ENCODE assay signal across 9 mouse cellular contexts in genomic region chr6:83057790-83058189, GRCm38 (mm10). TPM values are rescaled to one million over a fixed set of nuclear protein-coding genes. Genes with fewer than 3 reads are reported as not detected.
A peak's percentile ranks its signal among the peaks of the same experiment; 100 is the strongest.
DNase-seq lines count a peak whose midpoint lies in the region; ATAC-seq lines count a peak whose summit lies in the region.
"Had no signal": no experiment of that assay in that cellular context is flagged by ENCODE, and none has a peak within 500 bp of the region (broad histone marks: within the 10 kb centered on the region; RNA-seq: fewer than 3 reads in every experiment).

Dqx1 (plus strand) TSS chr6:83057844.

- peaks cover 16% of the 10 kb centered on the region for H3K27me3 ChIP-seq in kidney, embryonic 14.5 days (ENCODE audit: control insufficient read depth, insufficient read depth, low read length)
- peaks cover 22% of the 10 kb centered on the region for H3K27me3 ChIP-seq in kidney, embryonic 15.5 days
- peaks cover 23% of the 10 kb centered on the region for H3K27me3 ChIP-seq in forebrain, embryonic 15.5 days

- H3K9me3 ChIP-seq in kidney, embryonic 14.5 days (ENCODE audit: control insufficient read depth, low read length), result no peaks in the 10 kb centered on the region
- H3K9me3 ChIP-seq in kidney, embryonic 15.5 days (replicated peaks), result no peaks in the 10 kb centered on the region
- no peaks in the 10 kb centered on the region for H3K9me3 ChIP-seq in forebrain, embryonic 15.5 days
- H3K9me3 ChIP-seq: heart, embryonic 13.5 days had no signal

- peaks cover 15% of the 10 kb centered on the region for H3K4me1 ChIP-seq in kidney, embryonic 14.5 days (ENCODE audit: control insufficient read depth, insufficient read depth, low read length)
- H3K4me1 ChIP-seq in kidney, embryonic 15.5 days, result peaks cover 30% of the 10 kb centered on the region
- H3K4me1 ChIP-seq in forebrain, embryonic 15.5 days, result peaks cover 24% of the 10 kb centered on the region

- H3K4me3 ChIP-seq in kidney, embryonic 14.5 days (ENCODE audit: low read length), result no peak within 1 kb of the TSS
- peak within 1 kb of the TSS; percentile 16; the same call in 1 of the 2 replicates for H3K4me3 ChIP-seq in kidney, embryonic 15.5 days (replicated peaks)
- H3K4me3 ChIP-seq in forebrain, embryonic 15.5 days, result no peak within 1 kb of the TSS

- H3K27ac ChIP-seq in kidney, embryonic 14.5 days (ENCODE audit: low read depth, low read length), result no peak within 1 kb of the TSS
- H3K27ac ChIP-seq in kidney, embryonic 15.5 days, result no peak within 1 kb of the TSS; the same call in 1 of the 2 replicates
- H3K27ac ChIP-seq in forebrain, embryonic 15.5 days (replicated peaks), result no peak within 1 kb of the TSS
- H3K27ac ChIP-seq: heart, embryonic 13.5 days had no signal

- no peak within 1 kb of the TSS; the same call in 1 of the 2 replicates for H3K9ac ChIP-seq in kidney, embryonic 14.5 days (ENCODE audit: low read depth, low read length)
- H3K9ac ChIP-seq in kidney, embryonic 15.5 days, result no peak within 1 kb of the TSS
- H3K9ac ChIP-seq in forebrain, embryonic 15.5 days (replicated peaks), result no peak within 1 kb of the TSS
- H3K9ac ChIP-seq: heart, embryonic 13.5 days had no signal

- H3K4me2 ChIP-seq in kidney, embryonic 14.5 days (replicated peaks; ENCODE audit: low read depth, low read length), result no peak within 1 kb of the TSS
- H3K4me2 ChIP-seq in kidney, embryonic 15.5 days, result peak within 1 kb of the TSS; percentile 14
- H3K4me2 ChIP-seq in forebrain, embryonic 15.5 days (replicated peaks), result no peak within 1 kb of the TSS

- H3K36me3 ChIP-seq in kidney, embryonic 14.5 days (ENCODE audit: control insufficient read depth, insufficient read depth, low read length), result peaks cover 18% of the 10 kb centered on the region
- H3K36me3 ChIP-seq in kidney, embryonic 15.5 days, result peaks cover 23% of the 10 kb centered on the region
- peaks cover 14% of the 10 kb centered on the region for H3K36me3 ChIP-seq in forebrain, embryonic 15.5 days

- WGBS in kidney, embryonic 14.5 days, result 54% methylated on average over 3 of the region's 3 CpGs
- 40% methylated on average over 3 of the region's 3 CpGs for WGBS in kidney, embryonic 15.5 days
- WGBS in forebrain, embryonic 15.5 days, result 40% methylated on average over 3 of the region's 3 CpGs

- DNase-seq in kidney, adult 11 months, result peak; percentile 86
- DNase-seq in MN1 (ENCODE audit: low spot score), result peak; percentile 72
- DNase-seq in lung, postnatal 25 days (ENCODE audit: low spot score), result peak; percentile 46
- DNase-seq in spleen, postnatal 36 days (ENCODE audit: low spot score in 2 of 2), result no peak
- DNase-seq in layer of hippocampus, adult 8-10 months (ENCODE audit: low spot score in 2 of 2), result no peak

- no peak for ATAC-seq in kidney, embryonic 14.5 days (ENCODE audit: low FRiP score, low TSS enrichment)
- no peak for ATAC-seq in kidney, embryonic 15.5 days (replicated peaks; ENCODE audit: low FRiP score)
- ATAC-seq in forebrain, embryonic 15.5 days (replicated peaks), result no peak

RNA-seq across cellular contexts. Expression of gene Dqx1, which starts in this region (rescaled TPM):
- 1.9 and 2.6 TPM in 2 replicates for polyA plus RNA-seq in kidney, embryonic 14.5 days (2014; fragmentation: Nextera tagmentation; extraction: Ambion mirVana)
- polyA plus RNA-seq in kidney, embryonic 15.5 days (2015; fragmentation: Nextera tagmentation; extraction: Ambion mirVana), result 3.1 and 4.0 TPM in 2 replicates
- polyA plus RNA-seq in forebrain, embryonic 15.5 days (2015; fragmentation: Nextera tagmentation; extraction: Ambion mirVana), result 0.34 and 0.42 TPM in 2 replicates
- 1 to 10 TPM in 3 of 4 experiments, under 1 TPM in 1; 0.41 to 2.1 (median 1.5) TPM for total RNA-seq in layer of hippocampus, adult 8-10 months (2022)

Comparison
In these comparisons a context has a peak if more than half of its experiments do, and no peak if none do; other contexts are left out.
1. DNase-seq: peak in kidney, adult 11 months (single experiment), MN1 (single experiment) and lung, postnatal 25 days (single experiment); none in spleen, postnatal 36 days (0 of 2) and layer of hippocampus, adult 8-10 months (0 of 2).